Mouse (Mus musculus): ENCODE data around the gene Rgmb. TPM values are rescaled to one million over a fixed set of nuclear protein-coding genes. Genes with fewer than 3 reads are reported as not detected.

Rgmb gene
- polyA plus RNA-seq, 1 experiment from 2014 or later, result 20.0 TPM

GRCm38 (mm10) chr17:15761191-15761590 lies 69.6 kb downstream of the Rgmb start:
- WGBS, result 89% methylated on average over 8 of the region's 8 CpGs
- Histone ChIP-seq H3K9ac (no peak overlapping the region), H3K4me1 (no peaks in the 10 kb centered on the region), H3K36me3 (peaks cover 76% of the 10 kb centered on the region), H3K9me3 (no peaks in the 10 kb centered on the region), H3K27me3 (no peaks in the 10 kb centered on the region), H3K4me2 (replicated peaks) (no peak overlapping the region), H3K27ac (no peak overlapping the region), H3K4me3 (no peak overlapping the region)
- ATAC-seq (ENCODE audit: low FRiP score, low read depth), result no peak

Other genes with a start within 250 kb of the Rgmb start
- gene Chd1, start 126.1 kb downstream of the Rgmb start, polyA plus RNA-seq (2015; fragmentation: Nextera tagmentation; extraction: Ambion mirVana), result 31.3 and 32.4 TPM in 2 replicates